Mouse (Mus musculus): ENCODE measurements around the gene Hdhd5. TPM values are rescaled to one million over a fixed set of nuclear protein-coding genes. Genes with fewer than 3 reads are reported as not detected.

Hdhd5 gene
- polyA plus RNA-seq, 1 experiment from 2014 or later, result 12.4 TPM

- Histone ChIP-seq H3K4me1 (ENCODE audit: control insufficient read depth, insufficient read depth, low read length) (no peaks in the 10 kb centered on the region), H3K36me3 (ENCODE audit: control insufficient read depth, insufficient read depth, low read length) (no peaks in the 10 kb centered on the region), H3K27me3 (ENCODE audit: control insufficient read depth, insufficient read depth, low read length) (no peaks in the 10 kb centered on the region), H3K4me2 (no peak overlapping the region), H3K27ac (ENCODE audit: low read depth, low read length) (no peak overlapping the region), H3K4me3 (ENCODE audit: low read depth, low read length) (no peak overlapping the region), H3K9ac (ENCODE audit: low read length) (no peak overlapping the region), H3K9me3 (ENCODE audit: control insufficient read depth, low read length) (no peaks in the 10 kb centered on the region)
- ATAC-seq (ENCODE audit: low FRiP score) (no peak), DNase-seq (ENCODE audit: low spot score, missing footprints) (no peak)
- WGBS, result 68% methylated on average over 18 of the region's 18 CpGs
Measured at GRCm38 (mm10) chr6:120566911-120567909, 36.1 kb upstream of the Hdhd5 start.

DNA sequence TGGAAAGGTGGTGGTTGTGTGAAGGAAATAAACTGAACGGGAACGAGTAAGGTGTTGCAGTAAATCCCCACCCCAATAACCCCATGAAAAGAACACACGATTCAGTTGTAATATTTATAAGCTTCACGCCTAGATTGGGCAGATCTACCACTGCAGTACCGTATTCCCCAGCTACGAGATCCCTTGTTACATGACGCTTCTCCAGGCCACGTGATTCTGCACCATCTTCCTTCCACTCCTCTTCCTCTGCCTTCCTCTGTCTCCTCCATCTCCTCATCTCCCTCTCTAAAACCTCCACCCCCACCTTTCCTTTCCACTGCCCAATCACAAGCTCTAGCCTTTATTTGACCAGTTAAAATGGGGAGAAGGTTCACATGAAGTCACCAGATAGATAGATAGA, 25.5 kb upstream of the Hdhd5 start:
- no peak overlapping the region for H3K4me2 ChIP-seq
- DNase-seq (ENCODE audit: low spot score, missing footprints) (no peak), ATAC-seq (ENCODE audit: low FRiP score) (no peak)
- no peak overlapping the region for H3K27ac ChIP-seq (ENCODE audit: low read depth, low read length)
- no peaks in the 10 kb centered on the region for H3K27me3 ChIP-seq (ENCODE audit: control insufficient read depth, insufficient read depth, low read length)
- 91% methylated on average over 8 of the region's 8 CpGs for WGBS
- no peaks in the 10 kb centered on the region for H3K36me3 ChIP-seq (ENCODE audit: control insufficient read depth, insufficient read depth, low read length)
- H3K9ac ChIP-seq (ENCODE audit: low read length), result no peak overlapping the region
- no peaks in the 10 kb centered on the region for H3K9me3 ChIP-seq (ENCODE audit: control insufficient read depth, low read length)
- H3K4me3 ChIP-seq (ENCODE audit: low read depth, low read length), result no peak overlapping the region
- no peaks in the 10 kb centered on the region for H3K4me1 ChIP-seq (ENCODE audit: control insufficient read depth, insufficient read depth, low read length)

DNA sequence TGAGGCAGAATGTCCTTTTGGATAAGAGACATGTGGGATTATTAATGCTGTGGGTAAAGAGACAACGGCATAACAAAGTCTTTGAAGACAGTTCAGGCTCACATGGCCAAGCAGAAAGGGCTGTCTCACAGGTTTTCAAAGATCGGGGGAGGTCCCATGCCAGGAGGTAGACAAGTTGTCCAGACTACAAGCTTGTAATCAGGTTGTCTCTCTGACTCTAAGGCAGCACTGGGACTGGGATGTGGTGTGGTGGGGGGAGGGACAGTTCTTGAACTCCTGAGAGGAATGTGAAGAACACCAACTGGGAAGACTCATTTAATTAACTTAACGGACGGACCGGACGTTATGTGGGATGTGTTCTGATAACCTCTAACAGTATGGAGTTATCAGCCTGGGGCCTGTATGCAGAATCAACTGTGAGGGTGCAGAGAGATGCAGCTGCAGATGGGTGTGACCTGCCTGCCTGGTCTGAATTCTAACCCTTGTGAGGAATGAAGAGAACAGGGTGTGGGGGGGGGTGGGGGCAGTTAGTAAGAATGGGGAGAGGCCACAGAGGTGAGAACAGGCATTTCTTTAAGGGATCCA, 25.0 kb upstream of the Hdhd5 start:
- H3K9me3 ChIP-seq (ENCODE audit: control insufficient read depth, low read length), result no peaks in the 10 kb centered on the region
- H3K4me1 ChIP-seq (ENCODE audit: control insufficient read depth, insufficient read depth, low read length), result no peaks in the 10 kb centered on the region
- H3K27ac ChIP-seq (ENCODE audit: low read depth, low read length), result no peak overlapping the region
- H3K27me3 ChIP-seq (ENCODE audit: control insufficient read depth, insufficient read depth, low read length), result no peaks in the 10 kb centered on the region
- 93% methylated on average over 6 of the region's 6 CpGs for WGBS
- no peak overlapping the region for H3K9ac ChIP-seq (ENCODE audit: low read length)
- no peak overlapping the region for H3K4me3 ChIP-seq (ENCODE audit: low read depth, low read length)
- H3K4me2 ChIP-seq, result no peak overlapping the region
- no peak for ATAC-seq (ENCODE audit: low FRiP score)
- no peaks in the 10 kb centered on the region for H3K36me3 ChIP-seq (ENCODE audit: control insufficient read depth, insufficient read depth, low read length)
- DNase-seq (ENCODE audit: low spot score, missing footprints), result no peak

DNA sequence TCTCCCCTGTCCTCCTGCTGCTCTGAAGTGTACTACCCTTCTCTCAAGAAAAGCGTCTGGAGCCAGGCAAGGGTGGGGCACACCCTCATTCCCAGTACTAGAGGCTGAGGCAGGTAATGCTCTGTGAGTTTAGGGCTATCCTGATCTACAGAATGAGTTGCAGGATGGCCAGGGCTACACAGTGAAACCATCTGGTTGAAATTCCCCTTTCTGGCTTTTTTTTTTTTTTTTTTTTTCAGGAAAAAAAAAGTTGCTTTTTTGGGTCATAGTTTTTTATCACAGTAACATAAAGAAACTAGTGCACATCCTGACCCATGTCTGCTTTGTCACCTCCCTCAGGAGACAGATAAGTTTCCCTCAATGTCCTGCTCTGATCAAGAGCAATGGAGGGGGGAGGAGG, 24.0 kb upstream of the Hdhd5 start:
- Histone ChIP-seq H3K9ac (ENCODE audit: low read length) (no peak overlapping the region), H3K4me1 (ENCODE audit: control insufficient read depth, insufficient read depth, low read length) (peaks cover 7% of the 10 kb centered on the region), H3K9me3 (ENCODE audit: control insufficient read depth, low read length) (no peaks in the 10 kb centered on the region), H3K4me2 (no peak overlapping the region), H3K27ac (ENCODE audit: low read depth, low read length) (no peak overlapping the region), H3K27me3 (ENCODE audit: control insufficient read depth, insufficient read depth, low read length) (no peaks in the 10 kb centered on the region), H3K36me3 (ENCODE audit: control insufficient read depth, insufficient read depth, low read length) (no peaks in the 10 kb centered on the region), H3K4me3 (ENCODE audit: low read depth, low read length) (no peak overlapping the region)
- no peak for ATAC-seq (ENCODE audit: low FRiP score)
- 81% methylated on average over 1 of the region's 1 CpGs for WGBS
- DNase-seq (ENCODE audit: low spot score, missing footprints), result no peak

- H3K4me2 ChIP-seq, result no peak overlapping the region
Measured at GRCm38 (mm10) chr6:120550173-120550572, 19.1 kb upstream of the Hdhd5 start.

GRCm38 (mm10) chr6:120548581-120548980, 17.5 kb upstream of the Hdhd5 start:
- no peaks in the 10 kb centered on the region for H3K27me3 ChIP-seq (ENCODE audit: control insufficient read depth, insufficient read depth, low read length)
- H3K9ac ChIP-seq (ENCODE audit: low read length), result no peak overlapping the region
- no peaks in the 10 kb centered on the region for H3K36me3 ChIP-seq (ENCODE audit: control insufficient read depth, insufficient read depth, low read length)
- ATAC-seq (ENCODE audit: low FRiP score) (no peak), DNase-seq (ENCODE audit: low spot score, missing footprints) (no peak)
- H3K4me1 ChIP-seq (ENCODE audit: control insufficient read depth, insufficient read depth, low read length), result peaks cover 11% of the 10 kb centered on the region
- H3K9me3 ChIP-seq (ENCODE audit: control insufficient read depth, low read length), result no peaks in the 10 kb centered on the region
- no peak overlapping the region for H3K4me3 ChIP-seq (ENCODE audit: low read depth, low read length)
- H3K4me2 ChIP-seq, result no peak overlapping the region
- 96% methylated on average over 3 of the region's 3 CpGs for WGBS
- no peak overlapping the region for H3K27ac ChIP-seq (ENCODE audit: low read depth, low read length)

More at GRCm38 (mm10) chr6:120550173-120550572, 19.1 kb upstream of the Hdhd5 start:
- WGBS, result 6% methylated on average over 2 of the region's 2 CpGs
- peaks cover 11% of the 10 kb centered on the region for H3K4me1 ChIP-seq (ENCODE audit: control insufficient read depth, insufficient read depth, low read length)
- H3K9ac ChIP-seq (ENCODE audit: low read length), result no peak overlapping the region
- H3K4me3 ChIP-seq (ENCODE audit: low read depth, low read length), result no peak overlapping the region
- DNase-seq (ENCODE audit: low spot score, missing footprints) (no peak), ATAC-seq (ENCODE audit: low FRiP score) (peak; percentile 93)
- H3K9me3 ChIP-seq (ENCODE audit: control insufficient read depth, low read length), result no peaks in the 10 kb centered on the region
- no peaks in the 10 kb centered on the region for H3K36me3 ChIP-seq (ENCODE audit: control insufficient read depth, insufficient read depth, low read length)
- no peaks in the 10 kb centered on the region for H3K27me3 ChIP-seq (ENCODE audit: control insufficient read depth, insufficient read depth, low read length)
- peak overlapping the region; percentile 33; the same call in 1 of the 2 replicates for H3K27ac ChIP-seq (ENCODE audit: low read depth, low read length)

GRCm38 (mm10) chr6:120546973-120547372, 15.9 kb upstream of the Hdhd5 start:
- ATAC-seq (ENCODE audit: low FRiP score) (no peak), DNase-seq (ENCODE audit: low spot score, missing footprints) (no peak)
- 89% methylated on average over 4 of the region's 4 CpGs for WGBS
- H3K9me3 ChIP-seq (ENCODE audit: control insufficient read depth, low read length), result no peaks in the 10 kb centered on the region
- H3K27ac ChIP-seq (ENCODE audit: low read depth, low read length), result no peak overlapping the region
- no peaks in the 10 kb centered on the region for H3K27me3 ChIP-seq (ENCODE audit: control insufficient read depth, insufficient read depth, low read length)
- H3K4me1 ChIP-seq (ENCODE audit: control insufficient read depth, insufficient read depth, low read length), result peaks cover 11% of the 10 kb centered on the region
- H3K4me2 ChIP-seq, result no peak overlapping the region
- H3K4me3 ChIP-seq (ENCODE audit: low read depth, low read length), result no peak overlapping the region
- H3K9ac ChIP-seq (ENCODE audit: low read length), result no peak overlapping the region
- no peaks in the 10 kb centered on the region for H3K36me3 ChIP-seq (ENCODE audit: control insufficient read depth, insufficient read depth, low read length)

DNA sequence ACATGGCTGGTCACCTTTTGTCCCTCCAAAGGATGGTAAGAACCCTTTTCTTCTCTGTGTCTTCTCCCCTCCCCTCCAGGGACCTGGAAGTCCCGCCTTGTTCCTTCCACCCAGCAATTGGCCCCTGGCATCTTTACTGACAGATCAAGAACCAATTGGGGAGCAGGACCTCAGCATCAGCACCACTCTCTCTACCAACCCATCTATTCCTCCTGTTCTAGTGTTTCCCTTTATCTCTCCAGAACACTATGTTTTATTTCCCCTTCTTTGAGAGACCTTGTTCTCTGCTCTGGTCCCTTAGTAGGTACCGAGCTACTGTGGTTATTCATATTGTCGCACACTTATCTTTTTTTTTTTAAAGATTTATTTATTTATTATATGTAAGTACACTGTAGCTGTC, 15.2 kb upstream of the Hdhd5 start:
- DNase-seq (ENCODE audit: low spot score, missing footprints), result no peak
- 84% methylated on average over 3 of the region's 3 CpGs for WGBS
- H3K27me3 ChIP-seq (ENCODE audit: control insufficient read depth, insufficient read depth, low read length), result no peaks in the 10 kb centered on the region

GRCm38 (mm10) chr6:120542061-120542460, 10.9 kb upstream of the Hdhd5 start:
- DNase-seq (ENCODE audit: low spot score, missing footprints), result peak; percentile 69
- Histone ChIP-seq H3K4me1 (ENCODE audit: control insufficient read depth, insufficient read depth, low read length) (peaks cover 5% of the 10 kb centered on the region), H3K9ac (ENCODE audit: low read length) (no peak overlapping the region), H3K27ac (ENCODE audit: low read depth, low read length) (no peak overlapping the region), H3K27me3 (ENCODE audit: control insufficient read depth, insufficient read depth, low read length) (no peaks in the 10 kb centered on the region), H3K4me2 (no peak overlapping the region), H3K36me3 (ENCODE audit: control insufficient read depth, insufficient read depth, low read length) (no peaks in the 10 kb centered on the region), H3K4me3 (ENCODE audit: low read depth, low read length) (no peak overlapping the region), H3K9me3 (ENCODE audit: control insufficient read depth, low read length) (no peaks in the 10 kb centered on the region)
- ATAC-seq (ENCODE audit: low FRiP score), result no peak
- 14% methylated on average over 1 of the region's 1 CpGs for WGBS

More for the DNA sequence above, 15.2 kb upstream of the Hdhd5 start:
- H3K36me3 ChIP-seq (ENCODE audit: control insufficient read depth, insufficient read depth, low read length), result no peaks in the 10 kb centered on the region
- no peak overlapping the region for H3K9ac ChIP-seq (ENCODE audit: low read length)
- H3K4me3 ChIP-seq (ENCODE audit: low read depth, low read length), result no peak overlapping the region
- no peak overlapping the region for H3K27ac ChIP-seq (ENCODE audit: low read depth, low read length)
- H3K4me1 ChIP-seq (ENCODE audit: control insufficient read depth, insufficient read depth, low read length), result peaks cover 11% of the 10 kb centered on the region
- H3K4me2 ChIP-seq, result no peak overlapping the region
- ATAC-seq (ENCODE audit: low FRiP score), result no peak
- H3K9me3 ChIP-seq (ENCODE audit: control insufficient read depth, low read length), result no peaks in the 10 kb centered on the region

Data from midbrain, embryonic 11.5 days (tissue).